Mouse (Mus musculus) heart, adult 2 months (tissue): ENCODE measurements around the gene Bhmt.

Source experiments
- CTCF ChIP-seq: fragments of 200-600 bp; IDR thresholded peaks from 2 replicates; pipeline ENCODE4 v1.8.1; 2022; ENCODE audit warnings: antibody characterized with exemption, mild to moderate bottlenecking, moderate library complexity
- POLR2A ChIP-seq: fragments of 200-500 bp; IDR thresholded peaks from 2 replicates; pipeline ENCODE4 v1.6.1; 2011; ENCODE audit warnings: mild to moderate bottlenecking, low read depth, low read length, control low read depth; ENCODE audit not compliant: insufficient read depth

- TF ChIP-seq POLR2A (no peak), CTCF (no peak)
Observed at GRCm38 (mm10) chr13:93667586-93667985, 29.8 kb upstream of the Bhmt start.
